Mouse (Mus musculus): ENCODE data around the gene Kirrel3. TPM values are rescaled to one million over a fixed set of nuclear protein-coding genes. Genes with fewer than 3 reads are reported as not detected.

Gene Kirrel3
- 0.23 and 0.42 TPM in 2 replicates for total RNA-seq (2014; rRNA removed; ENCODE audit: low replicate concordance)
- 0.29 TPM in 2 replicates for polyA plus RNA-seq (2015; fragmentation: Nextera tagmentation; extraction: Ambion mirVana)

- H3K36me3 ChIP-seq (replicated peaks; ENCODE audit: control insufficient read depth, insufficient read depth, low read length) = no peaks in the 10 kb centered on the region
- whole genome bisulfite sequencing = under 1% methylated on average over 31 of the region's 35 CpGs
- H3K9ac ChIP-seq (replicated peaks; ENCODE audit: low read depth, low read length) = no peak within 1 kb of the TSS
- H3K4me1 ChIP-seq (ENCODE audit: control insufficient read depth, insufficient read depth) = peaks cover 3% of the 10 kb centered on the region; the same call in 1 of the 2 replicates
- TF ChIP-seq CTCF (IDR thresholded peaks at IDR 0.05; ENCODE audit: low read depth) (peak; percentile 58), EP300 (IDR thresholded peaks at IDR 0.05; ENCODE audit: low read depth) (no peak)
- ATAC-seq (ENCODE audit: insufficient read depth, low read depth) (peak; percentile 27; the same call in 1 of the 2 replicates), DNase-seq (ENCODE audit: low spot score) (peak; percentile 14)
- peaks cover 66% of the 10 kb centered on the region for H3K27me3 ChIP-seq (ENCODE audit: control insufficient read depth, insufficient read depth, low read length)
- H3K9me3 ChIP-seq (replicated peaks; ENCODE audit: control insufficient read depth, low read length) = no peaks in the 10 kb centered on the region
- H3K27ac ChIP-seq (ENCODE audit: low read depth) = no peak within 1 kb of the TSS
- H3K4me3 ChIP-seq (ENCODE audit: low read depth, low read length) = peak within 1 kb of the TSS; percentile 30
- peak within 1 kb of the TSS; percentile 58 for H3K4me2 ChIP-seq (ENCODE audit: low read depth, low read length)
Observed at GRCm38 (mm10) chr9:34485759-34486431, at the start of gene Kirrel3. Gene Kirrel3, plus strand, starts transcription at chr9:34485894.

- Histone ChIP-seq H3K36me3 (replicated peaks; ENCODE audit: control insufficient read depth, insufficient read depth, low read length) (no peaks in the 10 kb centered on the region), H3K4me3 (ENCODE audit: low read depth, low read length) (no peak overlapping the region), H3K27ac (ENCODE audit: low read depth) (no peak overlapping the region), H3K27me3 (ENCODE audit: control insufficient read depth, insufficient read depth, low read length) (no peaks in the 10 kb centered on the region), H3K4me2 (ENCODE audit: low read depth, low read length) (no peak overlapping the region), H3K9ac (replicated peaks; ENCODE audit: low read depth, low read length) (no peak overlapping the region), H3K4me1 (ENCODE audit: control insufficient read depth, insufficient read depth) (no peaks in the 10 kb centered on the region), H3K9me3 (replicated peaks; ENCODE audit: control insufficient read depth, low read length) (no peaks in the 10 kb centered on the region)
- DNase-seq (ENCODE audit: low spot score) (no peak), ATAC-seq (ENCODE audit: insufficient read depth, low read depth) (no peak)
- TF ChIP-seq CTCF (IDR thresholded peaks at IDR 0.05; ENCODE audit: low read depth) (no peak), EP300 (IDR thresholded peaks at IDR 0.05; ENCODE audit: low read depth) (no peak)
- 56% methylated on average over 4 of the region's 4 CpGs for WGBS
Observed at GRCm38 (mm10) chr9:34440721-34441120, 45.0 kb upstream of the Kirrel3 start.

GRCm38 (mm10) chr9:34443950-34444349 lies 41.7 kb upstream of the Kirrel3 start:
- no peak overlapping the region for H3K4me3 ChIP-seq (ENCODE audit: low read depth, low read length)
- TF ChIP-seq CTCF (IDR thresholded peaks at IDR 0.05; ENCODE audit: low read depth) (no peak), EP300 (IDR thresholded peaks at IDR 0.05; ENCODE audit: low read depth) (no peak)
- H3K27ac ChIP-seq (ENCODE audit: low read depth) = no peak overlapping the region
- H3K36me3 ChIP-seq (replicated peaks; ENCODE audit: control insufficient read depth, insufficient read depth, low read length) = no peaks in the 10 kb centered on the region
- WGBS = 64% methylated on average over 4 of the region's 4 CpGs
- no peak for ATAC-seq (ENCODE audit: insufficient read depth, low read depth)
- no peaks in the 10 kb centered on the region for H3K27me3 ChIP-seq (ENCODE audit: control insufficient read depth, insufficient read depth, low read length)
- H3K4me1 ChIP-seq (ENCODE audit: control insufficient read depth, insufficient read depth) = peaks cover 15% of the 10 kb centered on the region; the same call in 1 of the 2 replicates
- DNase-seq (ENCODE audit: low spot score) = no peak
- no peaks in the 10 kb centered on the region for H3K9me3 ChIP-seq (replicated peaks; ENCODE audit: control insufficient read depth, low read length)
- no peak overlapping the region for H3K9ac ChIP-seq (replicated peaks; ENCODE audit: low read depth, low read length)
- H3K4me2 ChIP-seq (ENCODE audit: low read depth, low read length) = no peak overlapping the region

DNA sequence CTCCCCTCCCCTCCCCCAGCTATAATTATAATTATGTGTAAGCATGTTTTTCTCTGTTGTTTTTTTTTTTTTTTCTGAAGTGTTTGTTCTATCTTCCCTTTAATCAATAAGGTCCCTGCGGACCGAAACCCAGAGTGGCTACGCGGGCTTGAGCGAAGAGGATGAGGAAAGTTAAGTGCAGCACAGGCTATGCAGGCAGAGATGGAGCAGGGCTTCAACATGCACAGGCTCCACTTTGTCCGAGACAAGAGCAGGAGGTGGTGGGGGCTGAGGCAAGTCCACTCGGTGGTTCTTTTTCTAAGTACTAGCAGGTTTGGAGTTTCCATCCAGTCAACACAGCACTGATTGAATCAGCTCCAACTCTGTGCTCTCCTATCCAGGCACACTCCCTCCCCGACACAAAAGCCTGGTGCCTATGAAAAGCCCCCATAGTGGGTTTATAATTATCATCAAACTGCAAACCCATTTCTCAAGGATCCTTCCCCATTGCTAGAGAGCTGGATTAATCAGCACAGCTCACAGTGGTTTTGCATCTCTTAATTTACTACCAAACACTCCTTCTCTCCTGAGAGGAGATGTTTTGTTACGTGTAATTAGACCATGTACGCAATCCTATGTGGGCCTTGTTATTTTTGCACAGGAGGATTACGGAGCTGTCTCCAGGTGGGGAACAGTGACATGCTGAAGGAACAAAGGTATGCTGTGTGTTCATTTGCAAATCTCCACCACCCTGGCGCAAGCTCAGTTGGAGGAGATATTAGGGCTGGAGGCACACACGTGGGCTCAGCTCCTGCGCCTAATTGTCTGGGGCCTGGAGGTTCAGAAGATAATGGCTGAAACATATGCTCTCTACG lies 39.0 kb upstream of the Kirrel3 start:
- Histone ChIP-seq H3K4me2 (ENCODE audit: low read depth, low read length) (no peak overlapping the region), H3K36me3 (replicated peaks; ENCODE audit: control insufficient read depth, insufficient read depth, low read length) (no peaks in the 10 kb centered on the region), H3K4me1 (ENCODE audit: control insufficient read depth, insufficient read depth) (peaks cover 18% of the 10 kb centered on the region; the same call in 1 of the 2 replicates), H3K9ac (replicated peaks; ENCODE audit: low read depth, low read length) (no peak overlapping the region), H3K27ac (ENCODE audit: low read depth) (no peak overlapping the region), H3K9me3 (replicated peaks; ENCODE audit: control insufficient read depth, low read length) (no peaks in the 10 kb centered on the region), H3K4me3 (ENCODE audit: low read depth, low read length) (no peak overlapping the region), H3K27me3 (ENCODE audit: control insufficient read depth, insufficient read depth, low read length) (no peaks in the 10 kb centered on the region)
- 80% methylated on average over 15 of the region's 15 CpGs for WGBS
- ATAC-seq (ENCODE audit: insufficient read depth, low read depth) = no peak
- TF ChIP-seq CTCF (IDR thresholded peaks at IDR 0.05; ENCODE audit: low read depth) (no peak), EP300 (IDR thresholded peaks at IDR 0.05; ENCODE audit: low read depth) (no peak)
- no peak for DNase-seq (ENCODE audit: low spot score)

- ATAC-seq (ENCODE audit: insufficient read depth, low read depth) = no peak
Observed at GRCm38 (mm10) chr9:34447736-34448135, 38.0 kb upstream of the Kirrel3 start.

More at GRCm38 (mm10) chr9:34447736-34448135, 38.0 kb upstream of the Kirrel3 start:
- DNase-seq (ENCODE audit: low spot score) = no peak
- Histone ChIP-seq H3K4me3 (ENCODE audit: low read depth, low read length) (no peak overlapping the region), H3K4me1 (ENCODE audit: control insufficient read depth, insufficient read depth) (peaks cover 18% of the 10 kb centered on the region; the same call in 1 of the 2 replicates), H3K9me3 (replicated peaks; ENCODE audit: control insufficient read depth, low read length) (no peaks in the 10 kb centered on the region), H3K4me2 (ENCODE audit: low read depth, low read length) (no peak overlapping the region), H3K9ac (replicated peaks; ENCODE audit: low read depth, low read length) (no peak overlapping the region), H3K27ac (ENCODE audit: low read depth) (no peak overlapping the region), H3K27me3 (ENCODE audit: control insufficient read depth, insufficient read depth, low read length) (no peaks in the 10 kb centered on the region), H3K36me3 (replicated peaks; ENCODE audit: control insufficient read depth, insufficient read depth, low read length) (no peaks in the 10 kb centered on the region)
- 66% methylated on average over 2 of the region's 2 CpGs for WGBS
- TF ChIP-seq CTCF (IDR thresholded peaks at IDR 0.05; ENCODE audit: low read depth) (no peak), EP300 (IDR thresholded peaks at IDR 0.05; ENCODE audit: low read depth) (no peak)
